Mouse (Mus musculus): ENCODE measurements around the gene Acsl1. TPM values are rescaled to one million over a fixed set of nuclear protein-coding genes. Genes with fewer than 3 reads are reported as not detected.

Acsl1 gene
- polyA plus RNA-seq, 1 experiment, result 31.2 TPM

DNA sequence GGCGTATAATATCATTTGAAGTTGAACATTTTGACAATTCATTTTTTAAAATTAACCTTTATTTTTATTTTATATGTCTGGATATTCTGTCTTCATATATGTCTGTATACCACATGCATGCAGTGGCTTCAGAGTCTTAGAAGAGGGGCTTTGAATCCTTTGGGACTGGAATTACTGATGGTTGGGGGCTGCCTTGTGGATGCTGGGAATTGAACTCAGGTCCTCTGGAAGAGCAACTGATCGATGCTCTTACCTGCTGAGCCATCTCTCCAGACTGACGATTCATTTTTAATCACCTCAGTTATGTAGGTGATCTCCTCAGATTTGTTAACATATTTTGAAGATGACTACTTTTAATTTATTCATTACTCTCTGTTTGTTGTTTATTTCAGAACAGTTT lies 3.3 kb downstream of the Acsl1 start:
- no peak overlapping the region for H3K4me3 ChIP-seq (ENCODE audit: control insufficient read depth, insufficient read depth, low read length)
- no peak for DNase-seq
- H3K27me3 ChIP-seq (ENCODE audit: control insufficient read depth, insufficient read depth, low read length), result no peaks in the 10 kb centered on the region
- H3K27ac ChIP-seq (ENCODE audit: control insufficient read depth, insufficient read depth, low read length), result no peak overlapping the region
- peaks cover 5% of the 10 kb centered on the region for H3K4me1 ChIP-seq (replicated peaks; ENCODE audit: control insufficient read depth, insufficient read depth, low read length)
- no peaks in the 10 kb centered on the region for H3K36me3 ChIP-seq (ENCODE audit: control insufficient read depth, insufficient read depth, low read length)
- TF ChIP-seq POLR2A (IDR thresholded peaks at IDR 0.05; ENCODE audit: control insufficient read depth, extremely low read depth, insufficient read depth, low read length, poor library complexity) (no peak), CTCF (IDR thresholded peaks at IDR 0.05; ENCODE audit: borderline replicate concordance, control insufficient read depth, extremely low read depth, insufficient read depth, low read length, poor library complexity) (no peak)
- WGBS, result 99% methylated on average over 3 of the region's 3 CpGs

DNA sequence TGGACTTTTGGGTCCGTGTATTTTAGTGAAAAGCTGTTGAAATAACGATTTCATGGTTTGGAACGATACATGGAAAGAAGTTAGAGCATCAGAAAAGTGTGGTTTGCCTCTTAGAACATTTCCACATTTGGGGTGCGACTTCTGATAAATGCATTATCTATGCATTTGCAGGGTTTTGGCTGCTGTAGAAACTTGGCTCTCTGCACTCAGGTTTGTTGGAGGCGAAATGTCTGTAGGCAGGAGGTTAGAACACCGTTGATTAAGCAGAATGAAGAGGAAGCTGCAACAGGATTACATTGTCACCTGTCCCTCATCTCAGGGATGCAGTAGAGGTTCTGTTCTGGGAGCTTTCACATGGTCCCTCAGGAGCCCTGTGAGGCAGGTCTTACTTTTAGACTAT lies 3.8 kb downstream of the Acsl1 start:
- H3K27me3 ChIP-seq (ENCODE audit: control insufficient read depth, insufficient read depth, low read length), result no peaks in the 10 kb centered on the region
- 91% methylated on average over 6 of the region's 6 CpGs for WGBS
- H3K36me3 ChIP-seq (ENCODE audit: control insufficient read depth, insufficient read depth, low read length), result no peaks in the 10 kb centered on the region
- TF ChIP-seq CTCF (IDR thresholded peaks at IDR 0.05; ENCODE audit: borderline replicate concordance, control insufficient read depth, extremely low read depth, insufficient read depth, low read length, poor library complexity) (no peak), POLR2A (IDR thresholded peaks at IDR 0.05; ENCODE audit: control insufficient read depth, extremely low read depth, insufficient read depth, low read length, poor library complexity) (no peak)
- H3K4me3 ChIP-seq (ENCODE audit: control insufficient read depth, insufficient read depth, low read length), result no peak overlapping the region
- no peak for DNase-seq
- H3K27ac ChIP-seq (ENCODE audit: control insufficient read depth, insufficient read depth, low read length), result no peak overlapping the region
- peaks cover 5% of the 10 kb centered on the region for H3K4me1 ChIP-seq (replicated peaks; ENCODE audit: control insufficient read depth, insufficient read depth, low read length)

DNA sequence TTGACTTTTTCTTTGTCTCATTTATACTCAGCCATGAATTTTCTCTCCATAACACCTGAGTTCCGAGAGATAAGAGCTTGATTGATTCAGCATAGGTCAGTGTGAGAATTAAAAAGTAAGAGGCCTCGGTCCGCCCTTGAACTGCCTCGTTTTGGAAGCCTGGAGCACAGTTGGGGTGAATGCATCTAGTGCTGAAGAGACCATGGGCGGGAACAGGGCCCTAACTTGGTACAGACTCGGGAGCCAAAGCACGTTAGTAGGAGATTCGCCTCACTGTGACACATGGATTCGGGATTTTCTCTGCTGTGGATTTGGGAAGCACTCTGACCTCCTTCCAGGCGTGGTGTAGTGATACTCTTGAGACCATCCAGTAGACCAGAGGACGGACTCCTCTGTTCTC lies 4.6 kb downstream of the Acsl1 start:
- Histone ChIP-seq H3K27me3 (ENCODE audit: control insufficient read depth, insufficient read depth, low read length) (no peaks in the 10 kb centered on the region), H3K4me3 (ENCODE audit: control insufficient read depth, insufficient read depth, low read length) (no peak overlapping the region), H3K27ac (ENCODE audit: control insufficient read depth, insufficient read depth, low read length) (no peak overlapping the region), H3K36me3 (ENCODE audit: control insufficient read depth, insufficient read depth, low read length) (no peaks in the 10 kb centered on the region), H3K4me1 (replicated peaks; ENCODE audit: control insufficient read depth, insufficient read depth, low read length) (peaks cover 5% of the 10 kb centered on the region)
- TF ChIP-seq POLR2A (IDR thresholded peaks at IDR 0.05; ENCODE audit: control insufficient read depth, extremely low read depth, insufficient read depth, low read length, poor library complexity) (no peak), CTCF (IDR thresholded peaks at IDR 0.05; ENCODE audit: borderline replicate concordance, control insufficient read depth, extremely low read depth, insufficient read depth, low read length, poor library complexity) (no peak)
- no peak for DNase-seq
- 93% methylated on average over 11 of the region's 11 CpGs for WGBS

- no peak for DNase-seq
- H3K27me3 ChIP-seq (ENCODE audit: control insufficient read depth, insufficient read depth, low read length), result no peaks in the 10 kb centered on the region
- TF ChIP-seq POLR2A (IDR thresholded peaks at IDR 0.05; ENCODE audit: control insufficient read depth, extremely low read depth, insufficient read depth, low read length, poor library complexity), result no peak
- TF ChIP-seq CTCF (IDR thresholded peaks at IDR 0.05; ENCODE audit: borderline replicate concordance, control insufficient read depth, extremely low read depth, insufficient read depth, low read length, poor library complexity), result no peak
- H3K36me3 ChIP-seq (ENCODE audit: control insufficient read depth, insufficient read depth, low read length), result no peaks in the 10 kb centered on the region
- H3K27ac ChIP-seq (ENCODE audit: control insufficient read depth, insufficient read depth, low read length), result no peak overlapping the region
- H3K4me3 ChIP-seq (ENCODE audit: control insufficient read depth, insufficient read depth, low read length), result no peak overlapping the region
- WGBS, result 98% methylated on average over 3 of the region's 3 CpGs
- peaks cover 5% of the 10 kb centered on the region for H3K4me1 ChIP-seq (replicated peaks; ENCODE audit: control insufficient read depth, insufficient read depth, low read length)
These were observed 5.1 kb downstream of the Acsl1 start for GRCm38 (mm10) chr8:46475942-46476341.

DNA sequence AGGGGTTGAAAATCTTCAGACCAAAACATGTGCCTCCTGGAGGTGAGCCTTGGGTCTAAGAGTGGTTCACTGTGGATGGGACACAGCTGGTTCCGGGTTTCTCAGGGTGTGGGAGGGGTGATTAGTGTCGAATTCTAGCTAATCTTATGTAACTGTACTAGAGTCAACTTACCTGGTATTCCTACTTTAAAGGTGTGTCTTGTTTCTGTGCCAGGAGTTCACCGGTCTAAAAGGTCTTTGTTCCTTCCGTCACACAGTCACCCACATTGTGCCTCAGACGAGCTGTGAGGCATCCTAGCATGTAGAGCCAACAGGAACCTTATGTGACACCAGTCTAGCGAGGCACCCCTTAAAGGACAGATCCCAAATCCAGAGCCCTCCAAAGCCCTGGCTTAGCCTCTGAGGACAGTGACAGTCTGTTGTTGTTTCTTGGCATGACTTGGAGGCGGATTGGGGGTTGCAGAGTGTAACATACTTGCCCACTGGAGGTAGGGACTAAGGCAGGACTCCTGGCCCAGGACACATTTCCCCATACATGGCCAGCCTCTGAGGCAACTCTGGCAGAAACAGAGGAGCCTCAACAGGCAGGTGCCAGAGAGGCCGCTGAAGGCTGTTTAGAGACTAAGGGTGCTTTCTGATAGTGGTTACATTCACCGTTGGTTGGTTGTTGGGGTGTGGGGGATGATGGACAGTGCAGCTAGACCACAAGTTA lies 7.1 kb downstream of the Acsl1 start:
- no peak overlapping the region for H3K27ac ChIP-seq (ENCODE audit: control insufficient read depth, insufficient read depth, low read length)
- H3K27me3 ChIP-seq (ENCODE audit: control insufficient read depth, insufficient read depth, low read length), result no peaks in the 10 kb centered on the region
- no peak overlapping the region for H3K4me3 ChIP-seq (ENCODE audit: control insufficient read depth, insufficient read depth, low read length)
- no peaks in the 10 kb centered on the region for H3K36me3 ChIP-seq (ENCODE audit: control insufficient read depth, insufficient read depth, low read length)
- 94% methylated on average over 9 of the region's 9 CpGs for WGBS
- TF ChIP-seq POLR2A (IDR thresholded peaks at IDR 0.05; ENCODE audit: control insufficient read depth, extremely low read depth, insufficient read depth, low read length, poor library complexity) (no peak), CTCF (IDR thresholded peaks at IDR 0.05; ENCODE audit: borderline replicate concordance, control insufficient read depth, extremely low read depth, insufficient read depth, low read length, poor library complexity) (no peak)
- no peaks in the 10 kb centered on the region for H3K4me1 ChIP-seq (replicated peaks; ENCODE audit: control insufficient read depth, insufficient read depth, low read length)
- DNase-seq, result no peak

- Histone ChIP-seq H3K27ac (ENCODE audit: control insufficient read depth, insufficient read depth, low read length) (no peak overlapping the region), H3K36me3 (ENCODE audit: control insufficient read depth, insufficient read depth, low read length) (no peaks in the 10 kb centered on the region), H3K4me3 (ENCODE audit: control insufficient read depth, insufficient read depth, low read length) (no peak overlapping the region), H3K4me1 (replicated peaks; ENCODE audit: control insufficient read depth, insufficient read depth, low read length) (no peaks in the 10 kb centered on the region), H3K27me3 (ENCODE audit: control insufficient read depth, insufficient read depth, low read length) (no peaks in the 10 kb centered on the region)
- TF ChIP-seq POLR2A (IDR thresholded peaks at IDR 0.05; ENCODE audit: control insufficient read depth, extremely low read depth, insufficient read depth, low read length, poor library complexity), result no peak
- 97% methylated on average over 10 of the region's 10 CpGs for WGBS
- DNase-seq, result no peak
These were observed 7.9 kb downstream of the Acsl1 start for GRCm38 (mm10) chr8:46478783-46479182.
